Mouse (Mus musculus) thymus, postnatal 0 days (tissue): ENCODE measurements around the gene Pou6f1. TPM values are rescaled to one million over a fixed set of nuclear protein-coding genes. Genes with fewer than 3 reads are reported as not detected.
A peak's percentile ranks its signal among the peaks of the same experiment; 100 is the strongest.
"Not testable (repeated sequence)": the region's sequence is repeated elsewhere in the genome, so short reads cannot be mapped to it uniquely, and the experiment has no call there.

ENCODE experiments used
- DNase-seq: peaks from one replicate; pipeline ENCODE4 v3.0.0-alpha.2; 2015; ENCODE audit warnings: low spot score
- polyA plus RNA-seq: library from polyadenylated mRNA; unstranded; fragments of >200 nt; fragmentation: Nextera tagmentation; extraction: Ambion mirVana; gene quantifications from 2 replicates; pipeline ENCODE4 v1.2.1, GENCODE M21; 2015

Pou6f1 gene
- polyA plus RNA-seq, 1 experiment from 2014 or later, result 21.6 TPM

- no peak for DNase-seq
These were observed 21.8 kb downstream of the Pou6f1 start for GRCm38 (mm10) chr15:100577972-100578371.

GRCm38 (mm10) chr15:100576810-100577209 is 23.0 kb downstream of the Pou6f1 start:
- no peak for DNase-seq

GRCm38 (mm10) chr15:100576392-100576791 is 23.4 kb downstream of the Pou6f1 start:
- DNase-seq, result no peak

- DNase-seq, result no peak
These were observed 24.4 kb downstream of the Pou6f1 start for GRCm38 (mm10) chr15:100575366-100575765.

GRCm38 (mm10) chr15:100574378-100574777 is 25.4 kb downstream of the Pou6f1 start:
- no peak for DNase-seq

- no peak for DNase-seq
These were observed 25.8 kb downstream of the Pou6f1 start for GRCm38 (mm10) chr15:100573946-100574345.

- DNase-seq, result no peak
These were observed 30.5 kb downstream of the Pou6f1 start for GRCm38 (mm10) chr15:100569239-100569638.

- no peak for DNase-seq
These were observed 33.3 kb downstream of the Pou6f1 start for GRCm38 (mm10) chr15:100566531-100566930.

- no peak for DNase-seq
These were observed 41.9 kb downstream of the Pou6f1 start for GRCm38 (mm10) chr15:100557705-100558433.

- DNase-seq, result no peak
These were observed 43.4 kb downstream of the Pou6f1 start for GRCm38 (mm10) chr15:100556378-100556777.

- no peak for DNase-seq
These were observed 43.8 kb downstream of the Pou6f1 start for GRCm38 (mm10) chr15:100555965-100556364.

- DNase-seq, result peak; percentile 96
These were observed 48.2 kb downstream of the Pou6f1 start, which contains the start of gene Tfcp2 for GRCm38 (mm10) chr15:100551326-100552307. Gene Tfcp2, minus strand, starts transcription at chr15:100552008.

GRCm38 (mm10) chr15:100550280-100550679 is 49.5 kb downstream of the Pou6f1 start:
- no peak for DNase-seq

GRCm38 (mm10) chr15:100543651-100544030 is 56.1 kb downstream of the Pou6f1 start:
- not testable (repeated sequence) for DNase-seq

- not testable (repeated sequence) for DNase-seq
These were observed 56.7 kb downstream of the Pou6f1 start for GRCm38 (mm10) chr15:100542876-100543650.

GRCm38 (mm10) chr15:100541426-100541825 is 58.4 kb downstream of the Pou6f1 start:
- no peak for DNase-seq

GRCm38 (mm10) chr15:100541001-100541400 is 58.8 kb downstream of the Pou6f1 start:
- not testable (repeated sequence) for DNase-seq

GRCm38 (mm10) chr15:100539411-100539810 is 60.4 kb downstream of the Pou6f1 start:
- DNase-seq, result peak; percentile 31

GRCm38 (mm10) chr15:100537913-100538312 is 61.9 kb downstream of the Pou6f1 start:
- peak; percentile 77 for DNase-seq

GRCm38 (mm10) chr15:100527900-100528299 is 71.9 kb downstream of the Pou6f1 start:
- no peak for DNase-seq

- DNase-seq, result no peak
These were observed 74.4 kb downstream of the Pou6f1 start for GRCm38 (mm10) chr15:100525405-100525804.
